Mouse (Mus musculus) thymus, adult 2 months (tissue): ENCODE measurements around the gene Igf1r. TPM values are rescaled to one million over a fixed set of nuclear protein-coding genes. Genes with fewer than 3 reads are reported as not detected.

Experiments used
- DNase-seq: peaks from one replicate; pipeline ENCODE4 v3.0.0; 2021
- H3K27ac ChIP-seq: fragments of 200-500 bp; 2 replicates; pipeline ENCODE4 v1.5.1; 2012; ENCODE audit warnings: low read length, control low read depth; ENCODE audit not compliant: control insufficient read depth, insufficient read depth
- H3K27me3 ChIP-seq: fragments of 200-500 bp; 2 replicates; pipeline ENCODE4 v1.6.1; 2012; ENCODE audit warnings: mild to moderate bottlenecking, low read length, moderate library complexity, mixed read lengths; ENCODE audit not compliant: control insufficient read depth, insufficient read depth
- H3K36me3 ChIP-seq: fragments of 200-500 bp; 2 replicates; pipeline ENCODE4 v1.6.1; 2012; ENCODE audit warnings: mild to moderate bottlenecking, low read length, moderate library complexity; ENCODE audit not compliant: control insufficient read depth, insufficient read depth
- H3K4me1 ChIP-seq: fragments of 200-500 bp; replicated peaks from 2 replicates; pipeline ENCODE4 v1.6.1; 2012; ENCODE audit warnings: low read length; ENCODE audit not compliant: control insufficient read depth, insufficient read depth
- H3K4me3 ChIP-seq: fragments of 200-500 bp; 2 replicates; pipeline ENCODE4 v1.5.1; 2012; ENCODE audit warnings: mild to moderate bottlenecking, low read length, control low read depth, moderate library complexity; ENCODE audit not compliant: control insufficient read depth, insufficient read depth
- CTCF ChIP-seq: fragments of 200-500 bp; IDR thresholded peaks from 2 replicates; pipeline ENCODE4 v1.5.1; 2012; ENCODE audit warnings: mild to moderate bottlenecking, control low read depth, low read length, moderate library complexity, borderline replicate concordance; ENCODE audit not compliant: control insufficient read depth, poor library complexity, insufficient read depth; ENCODE audit errors: extremely low read depth
- POLR2A ChIP-seq: fragments of 200-500 bp; IDR thresholded peaks from 2 replicates; pipeline ENCODE4 v1.6.1; 2012; ENCODE audit warnings: mild to moderate bottlenecking, low read length, control low read depth, moderate library complexity; ENCODE audit not compliant: control insufficient read depth, poor library complexity, insufficient read depth; ENCODE audit errors: extremely low read depth
- WGBS: fragments of 180-500 bp; shearing (Covaris S2); methylation state at CpG from one replicate; pipeline ENCODE4 v1.1.7; 2018; 5-methylcytosine and 5-hydroxymethylcytosine counted together
- polyA plus RNA-seq: library from polyadenylated mRNA; depleted of rRNA; stranded (reverse); fragments of >200 nt; gene quantifications from 2 replicates; pipeline ENCODE4 v1.2.3, GENCODE M21; 2012

Igf1r gene
- polyA plus RNA-seq, 1 experiment = 9.2 TPM

GRCm38 (mm10) chr7:68129546-68130253 lies 177.1 kb downstream of the Igf1r start:
- Histone ChIP-seq H3K4me1 (peaks cover 42% of the 10 kb centered on the region), H3K4me3 (peak overlapping the region; percentile 66), H3K36me3 (no peaks in the 10 kb centered on the region), H3K27ac (peak overlapping the region; percentile 95), H3K27me3 (no peaks in the 10 kb centered on the region)
- TF ChIP-seq POLR2A (no peak), CTCF (no peak)
- DNase-seq = peak; percentile 77
- 1% methylated on average over 19 of the region's 19 CpGs for WGBS

DNA sequence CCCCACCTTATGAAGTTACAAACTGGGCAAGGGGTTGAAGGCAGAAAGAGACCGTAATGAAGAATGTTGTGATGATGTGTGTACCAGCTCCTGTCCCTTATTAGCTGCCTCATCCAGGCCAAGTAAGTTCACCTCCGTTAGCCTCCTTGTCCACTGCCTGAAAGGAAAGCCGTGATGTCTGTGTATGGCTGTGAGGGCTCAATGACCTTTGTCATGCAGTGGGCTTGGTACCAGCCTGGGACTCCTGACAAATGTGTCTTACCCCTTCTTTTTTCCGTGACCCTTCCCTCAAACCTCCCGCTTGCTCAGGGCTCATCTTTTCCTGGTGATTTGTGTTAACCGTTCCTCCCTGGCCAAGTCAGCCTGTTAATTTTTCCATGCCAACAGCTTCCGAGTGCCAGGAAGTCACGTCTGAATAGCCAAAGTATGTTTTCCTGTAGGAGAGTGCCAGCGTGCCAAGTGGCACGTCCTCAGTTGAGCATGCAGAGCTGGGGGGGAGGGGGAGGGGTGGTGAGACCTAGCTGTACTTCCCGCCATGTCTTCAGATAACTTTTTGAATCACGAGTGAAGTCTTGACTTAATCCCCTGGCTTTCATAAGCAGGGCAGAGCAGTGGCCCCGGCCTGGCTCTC lies 178.4 kb downstream of the Igf1r start:
- DNase-seq = no peak
- H3K4me3 ChIP-seq = no peak overlapping the region
- WGBS = 73% methylated on average over 13 of the region's 13 CpGs

DNA sequence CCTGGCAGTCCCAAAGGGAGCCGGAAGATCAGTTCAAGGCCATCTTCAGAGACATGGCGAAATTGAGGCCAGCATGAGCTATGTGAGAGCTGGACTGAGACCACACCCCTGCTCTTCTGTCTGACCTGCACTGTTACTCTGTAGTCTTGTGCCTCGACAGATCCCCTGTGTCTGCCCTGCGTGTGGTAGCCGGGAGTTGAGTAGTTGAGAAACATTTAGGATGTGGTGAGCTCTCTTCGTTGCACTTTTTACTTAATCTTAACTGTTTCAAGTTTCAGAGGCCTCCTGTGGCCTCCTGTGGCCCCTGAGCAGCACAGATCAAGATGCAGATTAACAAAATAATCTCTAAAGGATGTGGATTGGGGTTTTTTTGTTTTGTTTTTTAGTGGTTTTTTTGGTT lies 181.1 kb downstream of the Igf1r start:
- Histone ChIP-seq H3K4me3 (no peak overlapping the region), H3K36me3 (no peaks in the 10 kb centered on the region), H3K4me1 (peaks cover 49% of the 10 kb centered on the region), H3K27ac (peak overlapping the region; percentile 20; the same call in 1 of the 2 replicates), H3K27me3 (no peaks in the 10 kb centered on the region)
- 15% methylated on average over 6 of the region's 6 CpGs for WGBS
- DNase-seq = no peak
- TF ChIP-seq CTCF (no peak), POLR2A (no peak)

More for the DNA sequence above, 178.4 kb downstream of the Igf1r start:
- TF ChIP-seq CTCF (no peak), POLR2A (no peak)
- Histone ChIP-seq H3K36me3 (no peaks in the 10 kb centered on the region), H3K27ac (no peak overlapping the region), H3K27me3 (no peaks in the 10 kb centered on the region), H3K4me1 (peaks cover 48% of the 10 kb centered on the region)

DNA sequence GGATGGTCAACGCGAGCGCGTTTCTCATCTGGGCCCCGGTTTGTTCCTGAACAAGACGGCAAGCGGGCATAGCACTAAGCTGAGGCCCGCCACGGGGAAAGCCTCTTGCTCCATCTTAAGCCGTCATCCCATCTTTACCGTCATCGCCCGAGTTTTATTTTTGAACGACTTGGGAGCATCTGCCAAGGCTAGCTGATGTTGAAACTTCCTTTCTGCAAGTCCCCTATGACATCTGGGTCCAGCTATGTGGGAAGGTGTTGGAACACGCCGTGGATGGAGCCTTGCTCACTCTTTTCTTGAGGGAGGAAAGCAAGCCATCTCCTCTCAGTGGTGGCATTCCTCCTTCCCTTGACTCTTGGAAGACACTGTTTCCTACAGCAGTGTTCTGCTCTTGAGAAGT lies 182.3 kb downstream of the Igf1r start:
- 87% methylated on average over 16 of the region's 16 CpGs for WGBS
- Histone ChIP-seq H3K27ac (no peak overlapping the region), H3K4me3 (no peak overlapping the region), H3K27me3 (no peaks in the 10 kb centered on the region), H3K4me1 (peaks cover 54% of the 10 kb centered on the region), H3K36me3 (no peaks in the 10 kb centered on the region)
- DNase-seq = no peak
- TF ChIP-seq CTCF = no peak
- no peak for TF ChIP-seq POLR2A

GRCm38 (mm10) chr7:68136056-68136455 lies 183.4 kb downstream of the Igf1r start:
- Histone ChIP-seq H3K4me1 (peaks cover 46% of the 10 kb centered on the region), H3K27me3 (no peaks in the 10 kb centered on the region), H3K36me3 (no peaks in the 10 kb centered on the region), H3K4me3 (no peak overlapping the region), H3K27ac (no peak overlapping the region)
- TF ChIP-seq CTCF (no peak), POLR2A (no peak)
- WGBS = 88% methylated on average over 10 of the region's 10 CpGs
- no peak for DNase-seq

DNA sequence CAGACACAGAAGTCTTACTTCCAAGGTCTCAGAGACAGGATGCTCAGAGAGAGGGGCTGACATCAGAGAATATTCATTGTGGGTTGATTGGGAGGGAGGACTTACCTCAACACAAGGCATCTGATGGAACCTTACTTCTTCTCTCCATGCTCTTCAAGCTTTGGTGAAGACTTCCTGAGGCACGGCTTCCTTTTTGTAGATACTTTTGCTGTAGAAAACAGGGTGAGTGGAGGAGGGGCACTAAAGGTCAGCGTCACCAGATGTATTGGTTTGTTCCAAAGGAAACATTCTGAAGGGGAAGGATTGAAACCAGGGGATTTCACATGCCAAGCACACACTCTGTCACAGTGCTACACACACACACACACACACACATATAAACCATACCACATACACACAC lies 186.8 kb downstream of the Igf1r start:
- Histone ChIP-seq H3K36me3 (no peaks in the 10 kb centered on the region), H3K27me3 (no peaks in the 10 kb centered on the region), H3K4me1 (peaks cover 45% of the 10 kb centered on the region), H3K27ac (no peak overlapping the region; the same call in 1 of the 2 replicates), H3K4me3 (no peak overlapping the region)
- DNase-seq = no peak
- TF ChIP-seq POLR2A (no peak), CTCF (no peak)
- 9% methylated on average over 2 of the region's 2 CpGs for WGBS

DNA sequence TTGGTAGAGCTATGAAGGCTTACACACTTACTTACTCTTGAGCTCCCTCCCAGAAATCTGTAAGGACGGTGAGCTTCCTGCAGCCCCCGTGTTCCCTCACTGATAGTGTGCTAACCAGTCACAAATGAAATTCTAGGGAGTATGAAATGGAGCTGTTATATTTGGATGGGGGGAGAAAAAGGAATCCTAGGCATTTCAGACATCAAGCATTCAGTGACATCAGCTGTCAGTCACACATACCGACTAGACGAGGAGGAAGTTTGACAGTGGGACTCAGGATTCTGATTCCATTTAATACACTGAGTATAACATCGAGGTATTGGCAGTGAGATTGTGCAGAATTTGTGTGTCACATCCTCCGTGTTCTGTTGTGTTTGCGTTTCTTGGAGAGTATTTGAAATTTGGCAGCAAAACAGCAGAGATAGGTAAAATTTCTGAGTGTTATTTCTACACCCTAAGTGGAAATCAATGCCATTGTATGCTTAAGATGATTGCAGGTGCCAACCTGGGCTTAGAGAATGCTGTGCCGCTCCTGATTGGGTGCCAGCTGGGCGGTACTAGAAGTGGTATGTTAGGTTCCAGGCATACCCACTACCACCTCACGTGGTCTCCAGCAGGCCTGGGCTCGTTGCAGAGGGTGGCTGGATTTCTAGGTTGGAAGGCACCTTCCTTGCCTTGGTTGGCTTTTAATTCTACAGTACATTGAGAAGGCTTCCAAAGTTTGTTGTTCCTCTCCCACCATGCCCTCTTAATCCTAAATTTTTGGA lies 187.6 kb downstream of the Igf1r start:
- WGBS = 83% methylated on average over 11 of the region's 11 CpGs
- Histone ChIP-seq H3K27ac (no peak overlapping the region), H3K36me3 (no peaks in the 10 kb centered on the region), H3K4me3 (no peak overlapping the region), H3K4me1 (peaks cover 49% of the 10 kb centered on the region), H3K27me3 (no peaks in the 10 kb centered on the region)
- TF ChIP-seq CTCF = no peak
- no peak for TF ChIP-seq POLR2A
- no peak for DNase-seq
